14 mouse cellular contexts compared by ENCODE assay signal in the genomic region with DNA sequence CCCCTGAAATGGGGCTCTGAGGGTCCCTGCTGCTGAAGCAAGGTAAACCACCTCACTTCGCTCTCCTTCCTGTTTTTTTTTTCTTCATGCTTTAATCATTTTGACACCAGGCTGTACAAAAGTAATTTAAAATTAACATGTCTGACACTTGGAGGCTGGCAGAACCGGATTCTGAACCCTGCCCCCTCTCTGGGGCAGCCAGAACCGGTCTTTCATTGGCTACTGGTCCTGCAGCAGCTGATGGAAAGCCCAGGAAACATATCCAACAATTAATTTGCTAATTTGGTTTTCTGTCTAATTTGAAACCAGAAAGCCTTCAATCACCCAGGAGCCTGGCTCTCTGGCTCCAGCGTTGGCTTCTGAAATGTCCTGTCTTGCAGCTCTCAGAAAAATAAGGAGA.
DNase-seq lines count a peak whose midpoint lies in the region; TF ChIP-seq lines count a peak whose summit lies in the region.
"Had no signal": no experiment of that assay in that cellular context is flagged by ENCODE, and none has a peak within 500 bp of the region (broad histone marks: within the 10 kb centered on the region; RNA-seq: fewer than 3 reads in every experiment).

No protein-coding gene starts in this region.

- H3K36me3 ChIP-seq in kidney, adult 2 months (ENCODE audit: control insufficient read depth, insufficient read depth, low read length), result no peaks in the 10 kb centered on the region
- no peaks in the 10 kb centered on the region for H3K36me3 ChIP-seq in ES-Bruce4 (ENCODE audit: control insufficient read depth, insufficient read depth, low read length, poor library complexity, severe bottlenecking)
- H3K36me3 ChIP-seq: forebrain, embryonic 12.5 days; liver, embryonic 15.5 days; midbrain, embryonic 15.5 days; neural tube, embryonic 12.5 days had no signal

- TF ChIP-seq EP300 in ES-Bruce4 (IDR thresholded peaks at IDR 0.05; ENCODE audit: insufficient read depth, low read depth, low read length), result no peak

- no peak for TF ChIP-seq CTCF in kidney, adult 2 months (conservative IDR thresholded peaks at IDR 0.05; ENCODE audit: insufficient read depth, insufficient read length, low read depth, low read length)
- no peak for TF ChIP-seq CTCF in ES-Bruce4 (IDR thresholded peaks at IDR 0.05; ENCODE audit: low read depth, low read length)

- whole genome bisulfite sequencing in kidney, adult 2 months, result 28% methylated on average over 4 of the region's 4 CpGs

- H3K27ac ChIP-seq in kidney, adult 2 months (ENCODE audit: insufficient read depth, low read depth, low read length), result peak overlapping the region; percentile 76
- H3K27ac ChIP-seq in ES-Bruce4 (ENCODE audit: insufficient read depth, low read length), result peak overlapping the region; percentile 73
- H3K27ac ChIP-seq: forebrain, embryonic 12.5 days; liver, embryonic 15.5 days; macrophage; midbrain, embryonic 15.5 days; neural tube, embryonic 12.5 days had no signal

- no peaks in the 10 kb centered on the region for H3K27me3 ChIP-seq in kidney, adult 2 months (replicated peaks; ENCODE audit: control insufficient read depth, insufficient read depth, low read length)
- H3K27me3 ChIP-seq in ES-Bruce4 (ENCODE audit: control insufficient read depth, insufficient read depth, low read length, poor library complexity, severe bottlenecking), result no peaks in the 10 kb centered on the region
- H3K27me3 ChIP-seq: neural tube, embryonic 12.5 days had no signal

- H3K4me1 ChIP-seq in kidney, adult 2 months (ENCODE audit: control insufficient read depth, insufficient read depth, low read length), result peaks cover 14% of the 10 kb centered on the region
- H3K4me1 ChIP-seq in ES-Bruce4 (ENCODE audit: control insufficient read depth, insufficient read depth, low read length), result peaks cover 3% of the 10 kb centered on the region

- peak overlapping the region; percentile 16 for H3K9ac ChIP-seq in ES-Bruce4 (ENCODE audit: low read depth, poor library complexity, severe bottlenecking)
- H3K9ac ChIP-seq: forebrain, embryonic 12.5 days; liver, embryonic 15.5 days; midbrain, embryonic 15.5 days had no signal

- no peak for TF ChIP-seq POLR2A in kidney, adult 2 months (IDR thresholded peaks at IDR 0.05; ENCODE audit: low read depth, low read length)
- no peak for TF ChIP-seq POLR2A in ES-Bruce4 (IDR thresholded peaks at IDR 0.05; ENCODE audit: insufficient read depth, low read length)

- no peak overlapping the region for H3K4me3 ChIP-seq in kidney, adult 2 months (ENCODE audit: insufficient read depth, low read depth, low read length)
- H3K4me3 ChIP-seq in ES-Bruce4 (ENCODE audit: low read depth, low read length), result no peak overlapping the region
- H3K4me3 ChIP-seq: forebrain, embryonic 12.5 days; liver, embryonic 15.5 days; midbrain, embryonic 15.5 days; neural tube, embryonic 12.5 days had no signal

- DNase-seq in kidney, adult 2 months, result peak; percentile 76
- no peak for DNase-seq in kidney, adult 18-20 months
- DNase-seq in NIH3T3 (ENCODE audit: low read depth), result peak; percentile 0
- peak; percentile 43 to 76 for DNase-seq in kidney, postnatal 25 days
- no peak for DNase-seq in adrenal gland, postnatal 4 days (ENCODE audit: low spot score in 2 of 2)
- DNase-seq in left cerebral cortex, adult 9 months (ENCODE audit: low spot score in 2 of 2), result no peak
- DNase-seq: cerebellum, adult 9-11 months; left cerebral cortex, postnatal 4 days had no signal

- no peaks in the 10 kb centered on the region for H3K9me3 ChIP-seq in ES-Bruce4 (replicated peaks; ENCODE audit: control insufficient read depth, insufficient read depth, low read length, poor library complexity, severe bottlenecking)
- H3K9me3 ChIP-seq: forebrain, embryonic 12.5 days; liver, embryonic 15.5 days; midbrain, embryonic 15.5 days; neural tube, embryonic 12.5 days had no signal

Comparison
In these comparisons a context has a peak if more than half of its experiments do, and no peak if none do; other contexts are left out.
1. DNase-seq: peak in kidney, adult 2 months (single experiment), NIH3T3 (single experiment) and kidney, postnatal 25 days (2 of 2); none in kidney, adult 18-20 months (single experiment), adrenal gland, postnatal 4 days (0 of 2) and left cerebral cortex, adult 9 months (0 of 2).